Mouse (Mus musculus) T-helper 17 cell (primary cell): ENCODE measurements at regions not wholly inside any gene's neighbourhood (a gene's known extent, or its start where the extent isn't known, plus 50 kb on each side); places are given as distances from the start of the nearest gene placed in this dataset.

Experiments used
- in situ Hi-C, 2 experiments: fragments of 300-600 bp; cut with MboI, MseI; formaldehyde crosslinking; loops; 1 replicate in 1 of 2; 2 replicates in 1 of 2; pipeline ENCODE4 v1.15.1; 2025; ENCODE audit warnings: high pct_unique_total_duplicates in 2 of 2

DNA sequence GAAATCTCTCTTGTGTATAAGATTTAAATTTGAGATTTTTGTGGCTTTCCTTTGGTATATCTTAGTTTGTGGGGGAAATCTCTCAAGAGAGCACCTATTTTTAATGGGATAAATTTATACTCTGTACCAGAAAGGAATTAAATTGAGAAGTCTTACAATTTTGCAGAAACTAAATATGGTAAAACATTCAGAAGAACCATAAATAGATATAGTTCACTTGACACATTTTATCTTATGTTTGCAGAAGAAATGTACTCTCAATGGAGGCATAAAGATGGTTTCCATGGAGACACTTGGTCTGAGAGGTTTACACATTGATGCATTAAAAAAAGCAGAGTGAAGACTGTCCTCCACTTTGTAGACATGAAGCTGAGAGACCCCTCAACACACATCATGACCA is 86.9 kb downstream of the Ndufa10 start:
- in situ Hi-C loops: no loop called here

DNA sequence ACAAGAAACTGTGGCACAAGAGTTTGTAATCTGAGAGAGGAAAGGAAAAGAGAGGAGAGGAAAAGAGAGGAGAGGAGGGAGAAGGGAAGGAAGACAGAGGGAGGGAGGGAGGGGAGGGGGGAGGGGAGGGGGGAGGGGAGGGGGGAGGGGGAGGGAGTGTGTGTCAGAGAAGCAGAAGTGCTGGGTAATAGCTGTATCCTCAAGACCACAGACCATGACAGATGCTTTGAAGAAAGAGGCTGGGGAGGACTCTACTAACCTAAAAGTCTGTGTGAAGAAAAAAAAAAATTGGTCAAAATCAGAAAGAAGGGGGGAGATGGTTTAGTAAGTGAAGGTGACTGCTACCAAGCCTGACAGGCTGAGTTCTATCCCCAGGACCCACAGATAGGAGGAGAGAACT is 88.7 kb downstream of the Ndufa10 start:
- in situ Hi-C loops: no loop called here

DNA sequence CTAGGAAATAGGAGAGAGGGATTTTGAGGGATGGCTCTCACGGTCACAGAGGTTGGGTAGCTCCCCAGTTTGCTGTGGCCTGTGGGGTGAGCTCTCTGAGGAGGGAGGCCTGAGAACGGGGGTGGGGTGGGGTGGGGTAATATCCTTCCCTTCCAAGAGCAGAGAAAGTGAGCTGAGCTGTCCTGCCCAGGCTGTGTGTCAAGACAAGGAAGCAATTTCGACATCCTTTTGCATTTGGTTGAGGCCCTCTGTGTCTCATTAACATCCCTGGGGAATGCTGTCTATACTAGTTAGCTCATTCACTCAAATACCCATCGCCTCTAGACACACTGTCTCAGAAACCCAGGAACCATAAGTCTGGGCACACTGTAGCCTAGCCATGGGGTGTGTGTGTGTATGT is 89.9 kb downstream of the Ndufa10 start:
- in situ Hi-C loops: no loop called here

DNA sequence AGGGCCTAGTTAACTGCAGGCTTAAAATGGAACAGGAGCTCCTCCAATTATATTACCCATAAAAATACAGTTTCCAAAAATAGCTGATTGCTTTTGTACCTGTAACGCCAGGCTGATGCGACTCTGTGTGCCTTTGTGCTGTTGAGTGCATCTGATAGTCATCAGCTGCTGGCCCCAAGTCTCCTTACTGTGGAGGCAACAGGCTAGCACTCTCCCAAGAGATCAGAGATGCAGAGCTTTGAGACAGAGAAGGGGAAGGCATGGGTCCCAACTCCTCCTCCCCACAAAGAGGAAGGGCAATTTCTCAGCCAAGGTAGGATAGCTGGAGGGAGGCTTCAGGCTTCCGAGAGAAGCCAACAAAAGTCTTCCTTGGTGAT is 94.2 kb downstream of the Ndufa10 start:
- in situ Hi-C loops: no loop called here

DNA sequence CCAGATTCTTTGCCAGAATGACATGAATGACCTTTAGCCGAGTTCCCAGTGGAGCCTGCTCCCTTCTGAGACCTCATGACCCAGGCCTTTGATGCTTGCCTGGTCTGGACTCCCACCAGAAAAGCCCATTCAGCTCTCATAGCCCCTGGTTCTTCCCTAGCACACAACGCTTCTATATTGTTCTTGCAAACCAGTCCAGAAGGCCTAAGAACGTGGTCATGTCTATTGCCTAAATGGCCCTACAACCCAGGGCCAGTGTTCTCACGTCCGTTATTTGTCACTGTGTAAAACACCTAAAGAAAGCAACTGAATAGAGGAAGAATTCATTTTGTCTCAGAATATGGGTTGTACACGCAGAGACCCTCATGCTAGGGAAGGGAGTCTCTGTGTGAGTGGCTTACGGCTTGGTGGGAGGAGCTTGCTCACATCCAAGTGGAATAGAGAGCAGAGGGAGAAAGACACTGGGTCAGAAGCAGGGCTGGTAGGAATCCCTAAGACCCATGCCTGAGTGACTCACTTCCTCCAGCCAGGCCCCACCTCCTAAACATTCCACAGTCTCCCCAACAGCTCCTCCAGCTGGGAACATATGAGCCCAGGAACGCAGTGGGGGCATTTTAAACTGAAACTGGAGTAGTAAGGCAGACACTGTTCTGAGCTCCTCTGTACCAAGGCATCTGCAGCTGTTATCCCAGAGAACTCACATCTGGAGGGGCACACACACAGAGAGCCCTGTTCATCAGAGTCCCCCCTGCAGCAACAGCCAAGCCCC is 94.7 kb downstream of the Ndufa10 start:
- in situ Hi-C loops: no loop called here

DNA sequence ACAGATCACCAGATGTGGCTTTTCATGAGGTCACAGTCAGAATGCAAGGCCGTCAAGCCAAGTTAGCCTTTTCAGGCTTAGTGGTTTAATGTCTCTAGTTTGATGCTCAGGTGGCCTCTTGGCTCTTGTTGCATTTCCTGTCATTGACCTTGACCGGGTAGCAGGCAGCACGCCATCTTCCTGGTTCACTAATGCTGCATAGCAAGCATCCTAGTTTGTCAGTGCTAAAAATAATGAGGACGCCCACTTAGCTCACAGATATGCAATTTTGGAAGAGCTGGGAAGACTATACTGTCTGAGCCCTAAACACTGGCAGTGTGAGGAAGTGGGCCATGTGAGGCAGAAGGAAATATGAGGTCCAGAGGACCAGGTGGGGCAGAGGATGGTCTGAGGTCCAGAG is 97.2 kb downstream of the Ndufa10 start:
- in situ Hi-C loops: no loop called here

DNA sequence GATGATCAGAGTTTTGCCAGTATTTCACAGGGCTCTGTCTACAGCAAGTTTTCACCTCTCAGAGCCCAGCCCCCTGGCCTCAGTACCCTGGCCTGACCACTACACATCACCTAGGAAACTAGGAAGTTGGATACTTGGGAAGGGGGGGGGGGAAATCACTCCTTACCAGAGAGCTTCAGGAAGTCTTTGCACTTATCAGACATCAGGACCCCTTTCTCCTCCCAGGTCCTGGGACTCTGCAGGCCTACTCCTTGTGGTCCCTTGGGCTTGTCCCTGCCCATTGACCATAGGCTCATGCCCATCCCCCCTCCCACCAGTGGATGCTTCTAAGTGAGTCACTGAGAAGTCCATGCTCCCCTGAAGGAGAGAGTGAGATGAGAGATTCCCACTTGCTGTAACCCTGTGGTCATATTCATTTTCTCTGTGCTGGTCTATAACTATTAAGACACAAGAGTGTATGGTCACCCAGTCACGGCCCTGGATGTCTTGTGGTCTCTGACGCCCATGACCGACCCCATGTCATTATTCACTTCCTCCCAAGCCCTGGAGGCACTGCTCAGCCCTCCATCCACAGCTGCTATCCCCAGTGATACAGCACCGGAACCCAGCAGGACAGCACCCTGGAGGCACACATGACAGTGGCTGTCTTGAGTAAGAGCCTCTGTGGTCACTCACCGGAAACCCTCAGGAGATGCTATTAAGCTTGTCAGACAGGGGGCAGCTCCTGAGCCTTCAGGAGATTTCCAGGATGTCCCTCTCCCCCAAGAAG is 101.3 kb downstream of the Ndufa10 start:
- in situ Hi-C loops: no loop called here

DNA sequence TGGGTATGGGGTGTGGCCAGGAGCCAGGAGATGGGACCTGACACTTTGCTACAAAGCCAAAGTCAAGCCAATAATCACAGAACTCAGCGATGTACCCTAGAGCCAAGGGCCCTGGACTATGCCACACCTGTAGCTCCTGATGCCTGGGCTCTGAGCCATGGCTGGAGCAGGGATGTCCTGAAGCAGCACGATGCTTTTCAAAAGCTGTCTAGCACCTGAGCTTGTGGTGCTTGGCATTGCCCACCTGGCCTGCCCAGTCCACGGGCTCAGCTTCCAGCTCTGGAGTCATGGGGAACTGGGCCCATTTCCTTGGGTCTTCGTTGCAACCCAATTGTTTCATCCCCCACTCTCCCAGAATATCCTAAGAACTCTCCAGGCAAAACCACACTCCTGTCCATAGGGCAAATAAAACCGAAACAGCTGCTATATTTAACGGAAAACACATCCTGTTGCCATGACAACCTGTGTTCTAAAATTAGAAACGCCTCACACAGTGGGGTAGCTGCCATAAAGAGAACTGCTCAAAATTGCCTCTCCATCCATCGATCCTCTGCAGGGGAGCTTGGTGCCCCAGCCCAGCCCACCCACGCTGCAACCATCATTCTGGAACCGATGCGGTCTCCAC is 102.2 kb downstream of the Ndufa10 start:
- in situ Hi-C loops: no loop called here

DNA sequence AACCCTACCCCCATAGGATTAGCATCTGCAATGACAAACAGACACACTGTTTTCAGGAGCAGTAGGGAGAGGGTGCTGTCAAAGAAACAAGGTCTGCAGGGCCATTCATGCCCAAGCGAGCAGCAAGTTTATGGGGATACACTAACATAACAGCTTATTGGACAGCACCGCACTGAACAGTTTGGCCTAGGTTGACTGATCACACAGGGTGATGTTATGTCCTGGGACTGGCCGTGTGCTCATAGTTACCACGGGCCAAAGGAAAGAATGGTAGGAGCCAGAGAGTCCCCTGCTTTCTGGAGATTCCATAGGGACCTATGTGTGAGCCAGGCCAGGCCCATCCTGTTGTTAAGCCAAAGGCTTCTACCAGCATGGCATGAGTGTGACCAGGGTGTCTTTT is 102.8 kb downstream of the Ndufa10 start:
- in situ Hi-C loops: no loop called here

DNA sequence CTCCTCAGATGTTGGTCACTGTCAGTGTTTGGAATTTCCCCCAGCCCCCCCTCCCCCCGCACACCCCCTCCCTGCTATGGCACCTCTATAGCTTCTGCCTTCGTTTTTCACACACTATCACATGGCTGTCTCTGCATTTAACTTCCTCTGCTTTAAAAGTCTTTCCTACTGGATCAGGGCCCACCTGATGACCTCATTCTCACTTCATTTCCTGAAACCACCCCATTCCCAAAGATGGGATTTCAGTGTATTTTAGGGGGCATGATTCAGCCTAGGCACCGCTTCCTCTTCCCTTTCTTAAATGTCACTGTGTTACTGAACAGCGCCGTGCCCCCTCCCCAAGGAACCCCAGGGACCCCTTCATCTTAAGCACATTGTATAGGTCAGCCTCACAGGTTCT is 103.7 kb downstream of the Ndufa10 start:
- in situ Hi-C loops: no loop called here

DNA sequence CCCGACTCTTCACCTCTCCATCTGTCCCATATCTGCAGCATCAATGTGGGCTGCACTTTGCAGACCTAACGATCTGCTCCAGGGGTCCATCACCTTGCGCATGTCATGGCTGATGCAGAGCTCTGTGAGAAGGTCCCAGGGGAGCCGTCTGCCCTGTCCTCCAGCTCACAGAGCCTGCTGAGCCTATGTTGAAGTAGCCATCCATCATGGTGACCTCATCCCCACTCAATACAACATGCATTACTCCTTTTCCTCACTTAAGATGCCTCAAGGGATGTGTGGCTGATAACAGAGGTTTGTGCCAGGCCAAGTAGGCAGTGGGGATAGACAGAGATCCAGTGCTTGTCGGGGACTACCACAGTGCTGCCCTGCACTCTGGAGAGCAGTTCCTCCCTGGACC is 107.4 kb downstream of the Ndufa10 start:
- in situ Hi-C loops: no loop called here

DNA sequence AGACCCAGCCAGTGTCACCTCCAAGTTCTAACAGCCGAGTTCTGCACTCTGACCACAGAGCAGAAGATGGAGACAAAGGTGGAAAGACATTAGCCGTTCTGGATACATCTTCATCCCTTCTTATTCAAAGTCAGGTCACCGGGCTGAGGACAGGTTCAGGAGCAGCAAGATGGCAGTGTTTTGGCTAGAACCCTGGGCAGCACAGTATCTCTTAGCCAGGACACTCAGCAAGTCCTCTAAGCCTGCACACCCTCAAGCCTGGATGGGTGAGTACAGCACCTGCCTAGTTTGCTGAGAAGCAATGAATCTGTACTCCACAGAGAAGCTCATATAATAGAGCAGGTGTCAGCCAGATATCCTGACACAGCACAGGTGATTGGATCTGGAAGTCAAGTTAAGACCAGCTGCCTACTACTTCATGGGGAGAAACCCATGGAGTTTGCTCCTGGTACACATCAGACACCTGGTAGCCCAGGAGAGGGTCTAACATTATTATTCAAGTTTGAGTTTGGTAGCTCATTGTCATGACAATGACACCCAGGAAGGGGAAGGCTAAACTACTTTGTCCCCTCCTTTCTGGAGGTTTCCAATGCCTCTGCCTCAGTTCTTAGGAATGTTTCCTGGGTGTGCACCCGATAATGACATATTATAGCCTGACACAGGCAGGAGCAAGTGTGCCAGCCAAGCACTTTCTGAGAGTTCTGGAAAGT is 108.1 kb downstream of the Ndufa10 start:
- in situ Hi-C loops: no loop called here

DNA sequence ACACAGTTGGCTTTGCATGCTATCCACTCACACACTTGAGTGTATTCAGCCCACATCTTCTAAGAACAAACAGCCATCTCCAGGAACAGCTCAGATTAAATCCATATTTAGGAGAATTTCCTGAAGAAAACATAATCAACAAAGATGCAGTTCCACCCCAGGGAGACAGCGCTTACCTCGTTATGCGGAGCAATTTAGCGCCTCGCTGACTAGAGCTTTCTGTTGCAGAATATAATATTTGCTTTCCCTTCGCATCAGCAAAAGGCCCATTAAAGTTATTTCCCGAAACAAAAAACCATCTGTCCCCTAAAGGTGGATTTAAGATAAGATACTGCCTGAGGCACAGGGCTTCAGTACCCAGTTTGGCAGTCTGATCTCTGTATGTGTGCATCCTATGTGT is 112.0 kb downstream of the Ndufa10 start:
- in situ Hi-C loops: no loop called here

DNA sequence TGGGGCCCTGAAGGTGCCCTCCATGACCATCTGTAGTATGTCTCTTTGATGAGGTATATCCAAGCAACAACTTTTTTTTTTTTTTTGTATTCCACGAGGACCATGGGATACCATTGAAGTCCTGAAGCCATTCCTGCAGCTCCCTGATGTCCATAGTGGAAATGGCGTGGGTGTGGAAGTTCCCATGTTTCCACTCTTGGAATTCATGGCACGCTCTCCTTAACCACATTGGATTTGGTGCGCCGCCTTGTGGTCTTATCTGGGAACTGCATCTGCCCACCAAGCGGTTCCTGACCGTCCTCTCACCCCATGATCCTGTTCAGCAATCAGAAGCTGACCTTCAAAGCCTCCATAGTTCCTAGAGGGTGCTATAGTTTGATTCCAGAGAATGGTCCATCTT is 113.4 kb downstream of the Ndufa10 start:
- in situ Hi-C loops: no loop called here

DNA sequence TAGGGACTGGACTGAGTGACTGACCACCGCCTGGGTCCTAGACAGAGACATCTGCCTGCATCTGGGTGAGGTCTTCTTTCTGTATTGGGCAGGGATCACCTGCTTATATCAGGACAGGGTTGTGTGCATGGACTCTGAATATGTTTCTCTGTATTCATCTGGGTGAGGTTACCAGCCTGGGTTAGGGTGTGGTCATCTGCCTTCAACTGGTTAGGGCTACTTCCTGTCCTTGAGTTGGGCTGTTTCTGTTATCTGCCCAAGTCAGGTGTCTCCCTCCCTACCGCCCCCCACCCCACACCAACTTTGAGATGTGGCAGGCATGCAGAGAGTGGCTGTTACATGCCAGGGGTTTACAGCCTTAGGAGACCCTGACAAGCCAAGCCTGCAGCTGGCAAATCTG is 114.2 kb downstream of the Ndufa10 start:
- in situ Hi-C loops: loop anchor here in 1 of 2 experiments (5.0 kb wide), 1 partner anchor 377 kb away; no protein-coding TSS in a partner anchor

DNA sequence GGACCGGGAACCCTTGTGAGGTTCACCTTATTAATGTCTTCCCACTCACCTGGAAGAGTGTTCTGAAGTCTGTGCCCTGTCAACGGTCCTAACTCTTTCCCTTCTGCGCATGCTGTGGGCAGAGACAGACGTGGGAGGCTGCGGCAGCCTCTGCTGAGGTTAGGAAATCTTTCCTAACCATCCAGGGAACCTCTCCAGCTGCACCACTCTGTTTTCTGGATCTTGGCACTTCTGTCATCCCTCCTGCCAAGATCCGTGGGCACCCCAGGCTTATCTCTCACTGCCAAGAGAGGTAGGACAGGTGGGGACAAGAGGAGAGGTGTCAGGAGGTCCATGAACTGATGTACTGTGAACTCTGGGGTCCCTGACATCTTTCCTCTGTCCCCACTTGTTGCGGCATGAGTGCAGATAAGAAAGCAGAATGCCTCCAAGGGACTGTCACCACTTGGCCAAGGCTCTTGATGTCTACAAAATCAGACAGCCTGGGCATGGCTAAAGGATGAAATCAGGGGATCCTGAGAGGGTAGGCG is 114.8 kb downstream of the Ndufa10 start:
- in situ Hi-C loops: loop anchor here in 1 of 2 experiments (5.0 kb wide), 1 partner anchor 377 kb away; no protein-coding TSS in a partner anchor

DNA sequence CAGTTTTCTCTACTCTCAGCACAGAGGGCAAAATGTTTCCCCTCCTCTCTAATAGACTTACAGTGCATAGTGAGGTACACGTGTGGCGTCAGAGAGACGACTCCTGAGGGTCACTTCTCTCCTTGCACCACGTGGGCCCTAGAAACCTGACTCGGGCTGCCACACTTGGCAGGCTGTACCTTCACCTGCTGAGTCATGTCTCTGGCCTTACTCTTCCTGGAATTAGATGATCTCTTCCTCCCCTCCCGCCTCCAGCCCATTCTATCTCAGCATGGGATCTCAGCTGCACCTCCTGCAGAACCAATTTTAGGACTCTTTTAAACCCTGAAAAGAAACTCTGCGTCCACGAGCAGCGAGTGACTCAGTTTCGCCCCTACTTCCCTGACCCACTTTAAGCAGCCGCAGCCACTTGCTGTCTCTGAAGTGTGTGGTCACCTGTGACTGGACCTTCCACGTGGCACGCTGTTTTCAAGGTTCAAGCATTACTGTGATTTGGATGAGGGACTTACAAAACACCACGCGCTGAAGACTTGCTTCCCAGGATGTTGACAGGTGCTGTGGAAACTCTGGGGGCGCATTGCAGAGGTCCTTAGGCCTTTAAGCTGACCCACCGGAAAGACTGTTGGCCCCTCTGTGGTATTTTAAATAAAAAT is 125.2 kb downstream of the Ndufa10 start:
- in situ Hi-C loops: no loop called here

DNA sequence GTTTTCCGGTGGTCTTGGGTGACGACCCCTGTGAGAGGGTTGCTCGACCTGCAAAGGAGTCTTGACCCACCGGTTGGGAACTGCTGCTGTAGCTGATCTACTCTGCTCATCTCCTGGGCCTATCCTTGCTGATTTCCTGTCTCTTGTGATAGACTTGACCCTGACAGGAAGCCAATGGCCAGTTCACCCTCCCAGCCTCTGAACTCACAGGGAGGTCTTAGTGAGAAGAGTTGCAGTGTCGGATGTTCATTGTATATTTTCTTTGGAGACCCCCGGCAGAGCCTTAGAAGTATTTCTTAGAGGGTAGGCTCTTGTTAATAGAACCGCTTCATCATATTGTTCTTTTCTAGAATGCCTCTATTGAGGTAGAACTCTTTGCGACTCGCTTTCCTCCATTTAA is 126.0 kb downstream of the Ndufa10 start:
- in situ Hi-C loops: no loop called here

DNA sequence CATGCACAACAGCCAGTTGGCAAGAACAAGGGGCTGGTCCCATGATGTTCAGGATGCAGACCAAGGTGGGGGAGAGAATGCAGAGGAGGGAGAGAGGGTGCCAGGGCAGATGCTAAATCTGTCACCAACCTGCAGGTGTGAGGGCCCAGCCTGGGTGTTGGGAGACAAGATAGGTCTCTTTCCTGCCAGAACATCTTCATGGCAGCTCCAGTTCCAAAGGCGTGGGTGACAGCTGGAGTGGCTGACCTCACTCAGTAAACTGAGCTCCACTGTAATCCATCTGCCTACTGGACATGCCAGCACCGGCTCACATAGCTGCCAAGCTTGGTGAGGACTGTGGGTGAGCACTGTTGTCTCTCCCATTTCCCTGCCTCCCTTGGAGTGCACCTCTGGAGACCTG is 129.9 kb downstream of the Ndufa10 start:
- in situ Hi-C loops: no loop called here

DNA sequence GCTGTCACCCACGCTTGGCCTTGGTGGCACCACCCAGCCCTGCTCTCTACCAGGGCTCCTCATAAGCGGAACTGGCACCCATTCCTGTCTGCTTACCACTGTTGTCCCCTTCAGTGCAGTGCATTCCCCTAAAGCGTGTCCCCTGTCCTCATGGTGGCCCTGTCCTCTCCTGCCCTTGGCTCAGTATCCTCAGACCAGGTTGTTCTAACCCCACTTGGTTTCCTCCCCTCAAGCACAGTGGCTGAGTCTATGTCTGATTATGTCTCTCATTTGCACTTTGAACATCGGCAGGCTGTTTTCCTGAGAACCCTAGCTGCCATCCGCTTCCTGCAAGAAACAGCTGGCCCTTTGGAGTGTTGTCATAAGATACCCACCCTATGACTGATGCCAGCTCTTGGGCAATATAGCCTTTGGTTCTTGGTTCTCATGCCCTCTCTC is 130.5 kb downstream of the Ndufa10 start:
- in situ Hi-C loops: no loop called here

DNA sequence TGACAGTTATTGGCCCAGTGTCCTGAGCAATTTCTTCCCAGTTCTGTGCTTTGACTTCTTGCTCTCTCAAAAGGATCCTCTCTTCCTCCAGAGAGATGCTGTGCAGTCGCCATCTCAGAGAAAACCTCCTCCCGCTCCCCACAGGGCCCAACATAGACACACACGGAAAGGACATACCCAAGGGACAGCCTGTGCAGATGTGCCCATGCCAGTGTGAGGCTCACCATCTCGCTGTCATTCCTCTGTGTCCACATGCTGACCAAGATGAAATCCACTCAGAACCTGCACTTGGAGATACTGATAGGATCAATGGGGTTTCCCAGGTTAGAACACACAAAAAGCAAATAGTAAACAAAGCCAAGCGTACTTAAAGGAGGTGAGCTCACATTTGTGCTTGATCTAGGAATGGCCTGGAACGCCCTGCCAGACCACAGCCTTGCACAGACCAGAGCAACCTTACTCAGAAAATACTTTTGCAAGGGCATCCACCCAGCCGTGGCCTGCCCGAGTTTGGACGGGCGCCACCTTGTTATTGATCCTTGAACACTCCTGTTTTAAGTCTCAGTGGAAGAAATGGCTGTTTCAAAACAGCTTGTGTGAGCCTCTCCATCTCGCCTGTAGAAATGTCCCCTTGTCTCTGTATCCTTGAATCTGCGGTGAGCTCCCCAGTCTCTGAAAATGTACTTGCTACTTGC is 131.7 kb downstream of the Ndufa10 start:
- in situ Hi-C loops: no loop called here
